Mouse (Mus musculus) thymus, adult 2 months (tissue): ENCODE measurements around the gene Jph4. TPM values are rescaled to one million over a fixed set of nuclear protein-coding genes. Genes with fewer than 3 reads are reported as not detected.

ENCODE experiments used
- DNase-seq: peaks from one replicate; pipeline ENCODE4 v3.0.0; 2021
- H3K27ac ChIP-seq: fragments of 200-500 bp; 2 replicates; pipeline ENCODE4 v1.5.1; 2012; ENCODE audit warnings: low read length, control low read depth; ENCODE audit not compliant: control insufficient read depth, insufficient read depth
- H3K27me3 ChIP-seq: fragments of 200-500 bp; 2 replicates; pipeline ENCODE4 v1.6.1; 2012; ENCODE audit warnings: mild to moderate bottlenecking, low read length, moderate library complexity, mixed read lengths; ENCODE audit not compliant: control insufficient read depth, insufficient read depth
- H3K36me3 ChIP-seq: fragments of 200-500 bp; 2 replicates; pipeline ENCODE4 v1.6.1; 2012; ENCODE audit warnings: mild to moderate bottlenecking, low read length, moderate library complexity; ENCODE audit not compliant: control insufficient read depth, insufficient read depth
- H3K4me1 ChIP-seq: fragments of 200-500 bp; replicated peaks from 2 replicates; pipeline ENCODE4 v1.6.1; 2012; ENCODE audit warnings: low read length; ENCODE audit not compliant: control insufficient read depth, insufficient read depth
- H3K4me3 ChIP-seq: fragments of 200-500 bp; 2 replicates; pipeline ENCODE4 v1.5.1; 2012; ENCODE audit warnings: mild to moderate bottlenecking, low read length, control low read depth, moderate library complexity; ENCODE audit not compliant: control insufficient read depth, insufficient read depth
- CTCF ChIP-seq: fragments of 200-500 bp; IDR thresholded peaks from 2 replicates; pipeline ENCODE4 v1.5.1; 2012; ENCODE audit warnings: mild to moderate bottlenecking, control low read depth, low read length, moderate library complexity, borderline replicate concordance; ENCODE audit not compliant: control insufficient read depth, poor library complexity, insufficient read depth; ENCODE audit errors: extremely low read depth
- POLR2A ChIP-seq: fragments of 200-500 bp; IDR thresholded peaks from 2 replicates; pipeline ENCODE4 v1.6.1; 2012; ENCODE audit warnings: mild to moderate bottlenecking, low read length, control low read depth, moderate library complexity; ENCODE audit not compliant: control insufficient read depth, poor library complexity, insufficient read depth; ENCODE audit errors: extremely low read depth
- WGBS: fragments of 180-500 bp; shearing (Covaris S2); methylation state at CpG from one replicate; pipeline ENCODE4 v1.1.7; 2018; 5-methylcytosine and 5-hydroxymethylcytosine counted together
- polyA plus RNA-seq: library from polyadenylated mRNA; depleted of rRNA; stranded (reverse); fragments of >200 nt; gene quantifications from 2 replicates; pipeline ENCODE4 v1.2.3, GENCODE M21; 2012

Gene Jph4
- polyA plus RNA-seq, 1 experiment = 0.51 TPM

DNA sequence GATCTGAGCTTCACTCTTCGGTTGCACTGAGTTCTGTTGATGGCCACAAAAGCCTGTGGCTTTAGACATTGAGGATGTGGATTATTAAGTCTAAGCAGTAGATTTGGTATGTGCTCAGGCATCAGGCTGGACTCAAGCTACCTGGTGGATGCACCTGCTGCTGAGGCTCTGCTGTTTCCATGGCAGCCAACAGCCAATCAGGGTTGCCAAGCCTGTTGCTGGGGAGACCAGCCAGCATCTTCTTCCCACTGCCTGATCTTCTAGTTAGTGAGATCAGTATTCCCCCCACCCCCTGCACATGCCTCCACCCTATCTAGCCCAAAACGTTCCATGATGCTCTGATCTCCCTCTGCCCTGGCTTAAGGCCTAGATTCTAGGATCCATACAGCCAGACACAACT lies 5.0 kb downstream of the Jph4 start:
- no peak for TF ChIP-seq POLR2A
- TF ChIP-seq CTCF = no peak

DNA sequence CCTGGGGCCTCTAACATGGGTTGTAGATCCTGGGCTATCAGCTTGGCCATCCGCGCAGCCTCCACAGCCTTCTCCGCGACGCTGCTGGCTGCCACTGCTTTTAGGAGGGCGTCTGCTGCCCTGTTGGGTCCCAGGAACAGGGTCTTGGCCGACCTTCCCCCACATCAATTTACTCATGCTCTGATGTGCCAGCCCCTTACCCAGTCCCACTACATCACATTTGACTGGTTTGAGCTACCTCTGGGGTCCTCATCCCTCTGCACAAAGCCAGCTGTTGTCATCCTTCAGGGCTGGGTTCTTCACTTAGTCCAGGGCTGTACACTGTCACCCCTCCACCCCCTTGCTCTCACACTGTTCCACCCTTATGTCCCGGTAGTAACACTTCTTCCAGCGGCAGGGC lies 6.7 kb downstream of the Jph4 start:
- Histone ChIP-seq H3K4me1 (peaks cover 19% of the 10 kb centered on the region), H3K27me3 (peaks cover 5% of the 10 kb centered on the region; the same call in 1 of the 2 replicates), H3K36me3 (no peaks in the 10 kb centered on the region), H3K4me3 (no peak overlapping the region), H3K27ac (no peak overlapping the region)
- no peak for DNase-seq
- WGBS = 67% methylated on average over 9 of the region's 9 CpGs
- TF ChIP-seq POLR2A (no peak), CTCF (no peak)

More for the DNA sequence above, 5.0 kb downstream of the Jph4 start:
- 80% methylated on average over 2 of the region's 2 CpGs for WGBS
- Histone ChIP-seq H3K27ac (no peak overlapping the region), H3K27me3 (peaks cover 10% of the 10 kb centered on the region; the same call in 1 of the 2 replicates), H3K4me3 (no peak overlapping the region), H3K4me1 (peaks cover 9% of the 10 kb centered on the region), H3K36me3 (no peaks in the 10 kb centered on the region)
- no peak for DNase-seq

DNA sequence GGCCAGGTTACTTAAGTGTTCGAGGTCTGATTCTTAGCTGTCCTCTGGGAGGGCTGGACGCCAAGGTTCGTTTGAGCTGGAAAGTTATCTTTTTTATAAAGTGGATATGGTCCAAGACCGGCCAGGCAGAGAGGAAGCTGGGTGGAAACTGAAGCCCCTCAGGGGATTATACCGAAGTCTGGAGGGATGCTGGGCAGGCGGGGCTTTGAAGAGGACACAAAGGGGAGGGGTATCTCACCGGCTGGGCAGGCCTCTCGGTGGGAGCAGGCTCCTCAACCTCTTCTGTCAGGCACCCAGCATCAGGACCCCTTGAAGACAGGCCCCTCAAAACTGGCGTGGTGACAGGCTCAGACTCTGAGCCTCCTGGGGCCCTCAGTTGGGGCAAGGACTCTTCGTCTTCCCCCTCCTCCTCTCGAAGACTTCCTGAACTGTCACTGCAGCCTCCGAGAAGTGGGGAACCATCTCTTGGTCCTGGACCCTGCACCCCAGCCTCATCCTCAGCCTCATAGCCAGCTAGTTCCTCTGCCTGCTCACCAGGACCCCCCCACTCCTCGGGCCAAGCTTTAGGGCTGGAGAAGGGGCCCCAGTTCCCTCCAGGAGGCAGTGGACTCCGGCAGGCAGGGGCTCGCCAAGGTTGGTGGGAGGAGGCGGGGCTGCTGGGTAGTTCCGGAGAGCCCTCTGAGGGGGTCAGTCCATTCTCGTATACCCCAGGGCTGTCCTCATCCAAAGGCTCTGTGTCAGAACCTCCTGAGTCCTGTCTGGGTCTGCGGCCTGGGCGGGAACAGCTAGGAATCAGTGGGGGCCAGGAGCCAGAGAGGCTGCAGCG lies 7.5 kb downstream of the Jph4 start:
- TF ChIP-seq CTCF (no peak), POLR2A (no peak)
- 59% methylated on average over 21 of the region's 21 CpGs for WGBS
- no peak overlapping the region for H3K4me3 ChIP-seq
- H3K27me3 ChIP-seq = peaks cover under 1% of the 10 kb centered on the region; the same call in 1 of the 2 replicates
- no peak overlapping the region for H3K27ac ChIP-seq
- no peaks in the 10 kb centered on the region; the same call in 1 of the 2 replicates for H3K36me3 ChIP-seq
- H3K4me1 ChIP-seq = peaks cover 13% of the 10 kb centered on the region
- no peak for DNase-seq

DNA sequence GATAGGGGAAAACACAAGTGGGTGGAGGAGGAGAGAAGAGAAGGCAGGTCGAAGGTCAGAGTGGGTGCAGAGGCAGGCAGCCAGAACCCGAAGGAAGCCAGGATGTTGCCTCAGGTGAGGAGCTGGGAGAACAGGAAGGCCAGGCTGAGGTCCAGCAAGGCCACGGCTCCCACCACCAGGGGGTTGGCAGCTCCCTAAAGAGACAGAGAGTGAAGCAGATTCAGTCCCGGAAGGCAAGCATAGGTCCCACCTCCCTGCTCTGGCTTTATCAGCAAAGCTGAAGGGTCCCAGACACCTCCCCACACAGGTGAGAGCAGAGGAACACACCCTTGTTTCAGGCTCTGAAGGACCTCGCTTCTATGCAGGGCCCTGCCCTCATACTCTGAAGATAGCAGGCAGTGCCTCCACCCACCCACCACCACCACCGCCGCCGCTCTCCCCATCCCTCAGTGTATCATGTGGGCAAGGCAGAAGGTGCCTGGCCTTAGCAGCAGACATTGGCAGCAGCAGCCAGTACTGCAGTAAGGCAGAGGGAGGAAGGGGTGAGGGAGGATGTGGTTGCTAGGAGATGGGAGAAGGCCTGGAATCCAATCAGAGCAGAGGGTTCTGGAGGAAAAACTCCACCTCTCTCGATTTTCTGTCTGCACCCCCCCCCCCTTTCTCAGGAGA lies 8.4 kb downstream of the Jph4 start:
- no peak for DNase-seq
- no peak overlapping the region for H3K4me3 ChIP-seq
- H3K27me3 ChIP-seq = no peaks in the 10 kb centered on the region; the same call in 1 of the 2 replicates
- TF ChIP-seq CTCF (no peak), POLR2A (no peak)
- H3K27ac ChIP-seq = no peak overlapping the region
- 75% methylated on average over 9 of the region's 9 CpGs for WGBS
- H3K4me1 ChIP-seq = peaks cover 13% of the 10 kb centered on the region
- H3K36me3 ChIP-seq = no peaks in the 10 kb centered on the region; the same call in 1 of the 2 replicates

DNA sequence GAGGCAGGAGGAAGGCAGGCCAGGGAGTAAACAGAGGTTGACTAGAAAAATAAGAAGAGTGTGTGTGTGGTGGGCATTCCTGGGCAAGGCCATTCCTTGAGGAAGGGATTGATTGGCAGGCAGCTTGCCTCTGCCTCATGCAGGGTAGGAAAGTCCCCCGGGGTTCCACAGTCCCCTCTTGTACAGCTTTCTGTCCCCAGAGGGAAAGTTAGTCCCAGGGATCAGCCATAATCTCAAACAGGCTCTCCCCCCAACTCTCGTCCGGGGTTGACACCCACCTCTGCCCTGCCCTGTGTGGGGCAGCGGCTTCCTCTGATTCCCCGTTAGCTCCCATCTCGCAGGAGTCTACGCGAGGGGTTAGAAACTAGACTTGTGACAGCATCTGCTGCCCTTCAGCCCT lies 9.7 kb downstream of the Jph4 start:
- peaks cover 13% of the 10 kb centered on the region for H3K4me1 ChIP-seq
- 93% methylated on average over 8 of the region's 8 CpGs for WGBS
- TF ChIP-seq CTCF (no peak), POLR2A (no peak)
- H3K27me3 ChIP-seq = no peaks in the 10 kb centered on the region
- no peak for DNase-seq
- no peaks in the 10 kb centered on the region; the same call in 1 of the 2 replicates for H3K36me3 ChIP-seq
- no peak overlapping the region for H3K4me3 ChIP-seq
- no peak overlapping the region for H3K27ac ChIP-seq

DNA sequence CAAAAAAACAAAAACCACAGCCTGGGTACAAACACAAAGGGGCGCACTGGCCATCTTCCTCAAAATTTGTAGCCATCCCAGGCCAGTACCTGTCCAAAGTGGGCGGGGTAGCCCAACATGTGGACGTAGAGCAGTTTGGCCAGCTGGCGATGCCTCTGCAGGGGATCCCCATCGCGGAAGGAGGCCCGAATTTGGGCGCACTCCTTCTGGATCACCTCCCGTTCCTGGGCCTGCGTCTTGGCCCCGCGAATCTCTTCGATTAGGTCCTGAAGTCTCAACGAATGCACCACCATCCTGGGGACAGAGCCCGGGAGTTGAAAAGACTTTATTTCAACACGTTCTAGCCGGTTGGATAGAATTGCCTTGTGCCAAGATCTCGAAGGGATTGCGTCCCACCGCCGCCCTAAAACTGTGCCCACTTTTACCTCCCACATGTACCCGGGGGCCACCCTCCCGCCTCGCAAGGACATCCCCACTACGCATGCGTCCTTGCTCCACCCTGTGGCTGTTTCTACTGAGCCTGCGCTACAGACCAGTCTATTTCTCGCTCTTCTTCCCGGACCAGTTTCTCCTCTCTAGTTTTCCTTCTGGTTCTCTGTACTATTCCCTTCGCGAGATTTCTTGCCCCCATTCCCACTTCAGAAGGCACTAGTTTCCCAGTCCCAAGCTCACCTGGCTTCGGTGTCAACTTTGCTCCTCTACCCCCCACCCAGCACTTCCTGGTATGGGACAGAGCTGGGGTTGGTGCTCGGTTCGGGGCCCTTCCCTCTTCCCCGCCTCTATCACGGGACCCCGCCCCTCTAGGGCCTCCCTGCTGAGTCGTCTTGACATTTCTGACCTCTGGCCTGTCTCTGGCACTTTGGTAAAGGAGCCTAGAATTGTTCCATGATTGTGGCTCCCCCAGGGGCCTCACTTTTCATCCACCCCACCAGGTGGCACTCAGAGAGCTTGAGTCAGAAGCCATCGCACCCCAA lies 10.6 kb downstream of the Jph4 start, which contains the start of gene Ap1g2:
Gene Ap1g2 (minus strand): TSS at position 758 of the 974 bp plus-strand sequence.
- H3K27ac ChIP-seq = peak within 1 kb of the TSS; percentile 65; the same call in 1 of the 2 replicates
- H3K4me3 ChIP-seq = peak within 1 kb of the TSS; percentile 81
- peak; percentile 88 for DNase-seq
- peaks cover 1% of the 10 kb centered on the region; the same call in 1 of the 2 replicates for H3K36me3 ChIP-seq
- 1% methylated on average over 39 of the region's 39 CpGs for WGBS
- no peaks in the 10 kb centered on the region for H3K27me3 ChIP-seq
- TF ChIP-seq POLR2A (peak; percentile 56; the same call in 1 of the 2 replicates), CTCF (no peak)
- peaks cover 13% of the 10 kb centered on the region for H3K4me1 ChIP-seq
